Mouse (Mus musculus) megakaryocyte, embryonic 14.5 days (primary cell): ENCODE measurements around the gene Cecr2. TPM values are rescaled to one million over a fixed set of nuclear protein-coding genes. Genes with fewer than 3 reads are reported as not detected.
"Not testable (repeated sequence)": the region's sequence is repeated elsewhere in the genome, so short reads cannot be mapped to it uniquely, and the experiment has no call there.

ENCODE experiments used
- H3K27me3 ChIP-seq: replicated peaks from 2 replicates; pipeline ENCODE3; 2012; ENCODE audit warnings: inconsistent platforms
- H3K36me3 ChIP-seq: replicated peaks from 2 replicates; pipeline ENCODE3; 2012; ENCODE audit warnings: low read length, inconsistent platforms, mixed read lengths
- H3K4me1 ChIP-seq: 2 replicates; pipeline ENCODE4 v1.6.1; 2012; ENCODE audit warnings: inconsistent platforms
- H3K4me3 ChIP-seq: replicated peaks from 2 replicates; pipeline ENCODE3; 2012; ENCODE audit warnings: moderate library complexity, mild to moderate bottlenecking, inconsistent platforms
- H3K9me3 ChIP-seq: 2 replicates; pipeline ENCODE4 v1.6.1; 2012; ENCODE audit warnings: inconsistent platforms
- FLI1 ChIP-seq: IDR thresholded peaks from 2 replicates; pipeline ENCODE4 v1.6.1; 2012; ENCODE audit warnings: low read length, inconsistent platforms, mixed read lengths
- GATA1 ChIP-seq: IDR thresholded peaks from 3 replicates; pipeline ENCODE4 v1.6.1; 2012; ENCODE audit warnings: mixed read lengths, low read length, inconsistent platforms, borderline replicate concordance
- polyA plus RNA-seq: library from polyadenylated mRNA; stranded (reverse); fragments of >175 nt; gene quantifications from 2 replicates; pipeline ENCODE4 v1.2.3, GENCODE M21; 2012; ENCODE audit warnings: low replicate concordance; ENCODE audit not compliant: insufficient read depth

Gene Cecr2
- polyA plus RNA-seq, 1 experiment, result not detected

GRCm38 (mm10) chr6:120806999-120807737 is 141.0 kb downstream of the Cecr2 start:
- H3K9me3 ChIP-seq, result no peaks in the 10 kb centered on the region
- H3K4me3 ChIP-seq, result no peak overlapping the region
- H3K27me3 ChIP-seq, result no peaks in the 10 kb centered on the region
- peaks cover 15% of the 10 kb centered on the region for H3K4me1 ChIP-seq
- peaks cover 96% of the 10 kb centered on the region for H3K36me3 ChIP-seq
- TF ChIP-seq FLI1 (no peak), GATA1 (no peak)

- Histone ChIP-seq H3K27me3 (no peaks in the 10 kb centered on the region), H3K9me3 (no peaks in the 10 kb centered on the region), H3K36me3 (peaks cover 90% of the 10 kb centered on the region), H3K4me3 (no peak overlapping the region), H3K4me1 (peaks cover 15% of the 10 kb centered on the region)
- TF ChIP-seq GATA1, result no peak
- TF ChIP-seq FLI1, result no peak
These were observed 141.5 kb downstream of the Cecr2 start for GRCm38 (mm10) chr6:120807738-120808081.

- Histone ChIP-seq H3K36me3 (peaks cover 48% of the 10 kb centered on the region), H3K4me1 (peaks cover 15% of the 10 kb centered on the region)
- not testable (repeated sequence) for H3K27me3 ChIP-seq, H3K4me3 ChIP-seq, H3K9me3 ChIP-seq
These were observed 145.8 kb downstream of the Cecr2 start for GRCm38 (mm10) chr6:120811999-120812398.

- Histone ChIP-seq H3K36me3 (peaks cover 27% of the 10 kb centered on the region), H3K9me3 (no peaks in the 10 kb centered on the region), H3K27me3 (no peaks in the 10 kb centered on the region), H3K4me3 (peak overlapping the region; percentile 72), H3K4me1 (peaks cover 36% of the 10 kb centered on the region)
- no peak for TF ChIP-seq GATA1
- TF ChIP-seq FLI1, result no peak
These were observed 153.1 kb downstream of the Cecr2 start for GRCm38 (mm10) chr6:120819294-120819693.

GRCm38 (mm10) chr6:120820144-120820543 is 154.0 kb downstream of the Cecr2 start:
- TF ChIP-seq FLI1 (no peak), GATA1 (no peak)
- Histone ChIP-seq H3K4me3 (peak overlapping the region; percentile 85), H3K9me3 (no peaks in the 10 kb centered on the region), H3K27me3 (no peaks in the 10 kb centered on the region), H3K4me1 (peaks cover 36% of the 10 kb centered on the region), H3K36me3 (peaks cover 27% of the 10 kb centered on the region)

Other genes with a start within 250 kb of the Cecr2 start
- gene Il17ra, start 203.1 kb upstream of the Cecr2 start, polyA plus RNA-seq, result 8.7 and 11.2 TPM in 2 replicates
- 1.1 TPM in 1 of 2 replicates, not detected in the other for gene Tmem121b, start 172.6 kb upstream of the Cecr2 start, polyA plus RNA-seq
- 2.1 and 4.8 TPM in 2 replicates for gene Hdhd5, start 135.1 kb upstream of the Cecr2 start, polyA plus RNA-seq
- not detected in 2 replicates for gene Slc25a18, start 107.2 kb downstream of the Cecr2 start, polyA plus RNA-seq
- gene Atp6v1e1, start 156.4 kb downstream of the Cecr2 start, polyA plus RNA-seq, result 30.4 and 97.6 TPM in 2 replicates
- gene Bcl2l13, start 169.8 kb downstream of the Cecr2 start, polyA plus RNA-seq, result 15.8 and 34.6 TPM in 2 replicates